Mouse (Mus musculus) liver, postnatal 0 days (tissue): ENCODE results near the gene Echdc3. TPM values are rescaled to one million over a fixed set of nuclear protein-coding genes. Genes with fewer than 3 reads are reported as not detected.

Experiments
- ATAC-seq: fragments of 200-750 bp; cut with Nextera tagmentation; 2 replicates; pipeline ENCODE4 v1.8.0; 2017; ENCODE audit warnings: mild to moderate bottlenecking, moderate library complexity
- DNase-seq: peaks from one replicate; pipeline ENCODE4 v3.0.0-alpha.2; 2016
- H3K27ac ChIP-seq: fragments of 300-500 bp; sonication (generic); 2 replicates; pipeline ENCODE4 v1.5.1; 2014; ENCODE audit warnings: antibody characterized with exemption, moderate library complexity, mild to moderate bottlenecking, low read depth
- H3K27me3 ChIP-seq: fragments of 300-500 bp; sonication (generic); 2 replicates; pipeline ENCODE4 v1.6.1; 2014; ENCODE audit warnings: low read length, control low read depth, mixed read lengths; ENCODE audit not compliant: insufficient read depth
- H3K36me3 ChIP-seq: fragments of 300-500 bp; sonication (generic); replicated peaks from 2 replicates; pipeline ENCODE4 v1.6.1; 2014; ENCODE audit warnings: mild to moderate bottlenecking, control low read depth, low read length, moderate library complexity, mixed read lengths; ENCODE audit not compliant: insufficient read depth
- H3K4me1 ChIP-seq: fragments of 300-500 bp; sonication (generic); 2 replicates; pipeline ENCODE4 v1.6.1; 2014; ENCODE audit warnings: antibody characterized with exemption, mild to moderate bottlenecking, control low read depth; ENCODE audit not compliant: insufficient read depth
- H3K4me2 ChIP-seq: fragments of 300-500 bp; sonication (generic); 2 replicates; pipeline ENCODE4 v1.6.1; 2014; ENCODE audit warnings: low read depth, mild to moderate bottlenecking, low read length, moderate library complexity, mixed read lengths
- H3K4me3 ChIP-seq: fragments of 300-500 bp; sonication (generic); 2 replicates; pipeline ENCODE4 v1.5.1; 2014; ENCODE audit warnings: low read depth, low read length
- H3K9ac ChIP-seq: fragments of 300-500 bp; sonication (generic); replicated peaks from 2 replicates; pipeline ENCODE4 v1.6.1; 2014; ENCODE audit warnings: mild to moderate bottlenecking, moderate library complexity
- H3K9me3 ChIP-seq: fragments of 300-500 bp; sonication (generic); 2 replicates; pipeline ENCODE4 v1.6.1; 2016; ENCODE audit warnings: mild to moderate bottlenecking, control low read depth, low read length, mixed read lengths
- CTCF ChIP-seq: sonication (generic); IDR thresholded peaks from 2 replicates; pipeline ENCODE4 v1.5.1; 2016; ENCODE audit warnings: antibody characterized with exemption, low read depth
- EP300 ChIP-seq: IDR thresholded peaks from 2 replicates; pipeline ENCODE4 v1.6.1; 2016; ENCODE audit warnings: antibody characterized with exemption, low read depth, mild to moderate bottlenecking
- WGBS: fragments of 180-500 bp; shearing (Covaris S2); extraction: QIAGEN DNeasy Blood & Tissue Kit; methylation state at CpG from one replicate; pipeline ENCODE4 v1.1.7; 2014; ENCODE audit not compliant: insufficient replicate concordance; 5-methylcytosine and 5-hydroxymethylcytosine counted together
- polyA plus RNA-seq: library from polyadenylated mRNA; unstranded; fragments of >200 nt; fragmentation: Nextera tagmentation; extraction: Ambion mirVana; gene quantifications from 2 replicates; pipeline ENCODE4 v1.2.1, GENCODE M21; 2015

The Echdc3 gene
- polyA plus RNA-seq, 1 experiment from 2014 or later, result 30.3 TPM

DNA sequence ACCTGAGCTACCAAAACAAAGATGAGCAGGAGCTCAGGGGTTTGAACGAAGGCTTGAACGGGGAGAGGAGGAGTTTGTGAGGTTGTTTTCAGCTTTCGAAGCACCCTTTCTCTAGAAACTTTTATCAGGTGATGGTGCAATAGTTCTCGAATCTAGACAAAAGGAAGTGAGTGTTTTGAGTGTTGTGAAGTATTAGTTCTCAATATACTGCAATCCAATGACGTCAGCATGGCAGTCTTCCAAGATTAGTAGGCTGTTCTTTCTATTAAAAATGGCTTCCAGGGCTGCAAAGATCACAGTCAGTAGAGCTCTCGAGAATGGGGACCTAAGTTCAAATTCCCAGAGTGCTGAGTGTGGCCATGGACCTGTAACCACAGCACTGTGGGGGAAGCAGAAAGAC, 47.1 kb downstream of the Echdc3 start:
- Histone ChIP-seq H3K36me3 (no peaks in the 10 kb centered on the region), H3K27ac (no peak overlapping the region), H3K9me3 (no peaks in the 10 kb centered on the region), H3K4me3 (no peak overlapping the region), H3K4me2 (no peak overlapping the region), H3K9ac (no peak overlapping the region), H3K27me3 (no peaks in the 10 kb centered on the region), H3K4me1 (no peaks in the 10 kb centered on the region; the same call in 1 of the 2 replicates)
- 47% methylated on average over 6 of the region's 6 CpGs for WGBS
- TF ChIP-seq EP300 (no peak), CTCF (no peak)
- DNase-seq (no peak), ATAC-seq (peak; percentile 17)

DNA sequence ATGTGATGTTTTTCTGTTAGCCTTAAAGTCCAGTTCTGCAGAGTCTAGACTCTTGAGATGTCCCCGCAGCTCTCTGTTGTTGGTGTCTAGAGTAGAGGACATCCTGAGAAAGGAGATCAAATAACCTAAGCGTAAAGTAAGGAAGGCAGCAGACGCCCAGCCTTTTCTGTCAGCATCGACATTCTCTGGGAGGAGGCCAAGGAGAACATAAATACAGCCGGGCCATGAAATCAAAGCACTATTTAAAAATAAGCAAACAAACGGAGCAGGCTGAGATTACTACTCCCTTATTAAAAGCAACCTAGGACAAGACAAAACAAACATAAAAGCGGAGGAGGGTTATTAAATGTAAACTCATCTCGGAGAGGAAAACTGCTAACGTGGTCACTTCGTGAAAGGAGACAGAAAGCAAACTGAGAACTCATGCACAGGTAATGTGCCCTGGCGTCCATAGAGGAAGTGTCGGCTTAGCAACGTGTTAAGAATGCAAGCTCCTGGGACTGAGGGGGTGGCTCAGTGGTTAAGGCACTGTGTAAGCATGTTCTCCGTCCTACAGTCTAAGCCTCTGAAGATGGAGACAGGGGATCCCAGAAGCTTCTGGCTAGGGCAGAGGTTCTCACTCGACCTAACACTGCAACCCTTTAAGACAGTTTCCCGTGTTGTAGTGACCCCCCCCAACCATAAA, 48.1 kb downstream of the Echdc3 start:
- Histone ChIP-seq H3K4me2 (no peak overlapping the region), H3K36me3 (no peaks in the 10 kb centered on the region), H3K27ac (no peak overlapping the region), H3K4me3 (no peak overlapping the region), H3K9ac (no peak overlapping the region), H3K4me1 (no peaks in the 10 kb centered on the region; the same call in 1 of the 2 replicates), H3K27me3 (no peaks in the 10 kb centered on the region), H3K9me3 (no peaks in the 10 kb centered on the region)
- 65% methylated on average over 16 of the region's 16 CpGs for WGBS
- DNase-seq, result no peak
- no peak for ATAC-seq
- TF ChIP-seq EP300, result no peak
- no peak for TF ChIP-seq CTCF

GRCm38 (mm10) chr2:6162366-6163040, 50.3 kb downstream of the Echdc3 start:
- no peak overlapping the region for H3K4me2 ChIP-seq
- WGBS, result 33% methylated on average over 6 of the region's 6 CpGs
- DNase-seq (no peak), ATAC-seq (no peak)
- H3K4me1 ChIP-seq, result no peaks in the 10 kb centered on the region; the same call in 1 of the 2 replicates
- no peaks in the 10 kb centered on the region for H3K36me3 ChIP-seq
- no peaks in the 10 kb centered on the region for H3K27me3 ChIP-seq
- no peak for TF ChIP-seq CTCF
- TF ChIP-seq EP300, result no peak
- no peak overlapping the region for H3K9ac ChIP-seq
- no peaks in the 10 kb centered on the region for H3K9me3 ChIP-seq
- no peak overlapping the region for H3K27ac ChIP-seq
- H3K4me3 ChIP-seq, result no peak overlapping the region

- 25% methylated on average over 2 of the region's 2 CpGs for WGBS
- TF ChIP-seq EP300 (peak; percentile 64; the same call in 1 of the 2 replicates), CTCF (no peak)
- Histone ChIP-seq H3K36me3 (no peaks in the 10 kb centered on the region), H3K4me1 (no peaks in the 10 kb centered on the region; the same call in 1 of the 2 replicates), H3K4me2 (no peak overlapping the region), H3K9me3 (no peaks in the 10 kb centered on the region), H3K9ac (no peak overlapping the region), H3K27me3 (no peaks in the 10 kb centered on the region), H3K27ac (no peak overlapping the region), H3K4me3 (no peak overlapping the region)
- DNase-seq, result no peak
- ATAC-seq, result peak; percentile 44; the same call in 1 of the 2 replicates
Measured at GRCm38 (mm10) chr2:6159735-6160134, 53.1 kb downstream of the Echdc3 start.

DNA sequence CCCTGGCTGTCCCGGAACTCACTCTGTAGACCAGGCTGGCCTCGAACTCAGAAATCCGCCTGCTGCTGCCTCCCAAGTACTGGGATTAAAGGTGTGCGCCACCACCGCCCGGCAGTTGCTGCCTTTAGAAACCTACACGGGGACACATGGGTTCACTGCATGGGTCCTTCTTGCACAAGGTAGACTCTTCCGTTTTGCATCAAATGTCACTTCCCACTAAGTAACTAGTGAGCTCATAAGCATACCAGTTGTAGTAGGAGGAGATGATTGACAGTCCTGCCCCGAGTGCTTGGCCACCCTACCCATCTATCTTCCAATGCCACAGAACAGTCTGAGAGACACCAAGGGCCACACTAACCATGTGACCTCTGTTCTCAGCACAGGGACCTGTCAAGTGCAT, 53.6 kb downstream of the Echdc3 start:
- Histone ChIP-seq H3K27ac (no peak overlapping the region), H3K27me3 (no peaks in the 10 kb centered on the region), H3K4me3 (no peak overlapping the region), H3K36me3 (no peaks in the 10 kb centered on the region), H3K9ac (no peak overlapping the region), H3K4me2 (no peak overlapping the region), H3K4me1 (no peaks in the 10 kb centered on the region; the same call in 1 of the 2 replicates), H3K9me3 (no peaks in the 10 kb centered on the region)
- no peak for TF ChIP-seq EP300
- no peak for TF ChIP-seq CTCF
- ATAC-seq (no peak), DNase-seq (no peak)
- 70% methylated on average over 9 of the region's 9 CpGs for WGBS

DNA sequence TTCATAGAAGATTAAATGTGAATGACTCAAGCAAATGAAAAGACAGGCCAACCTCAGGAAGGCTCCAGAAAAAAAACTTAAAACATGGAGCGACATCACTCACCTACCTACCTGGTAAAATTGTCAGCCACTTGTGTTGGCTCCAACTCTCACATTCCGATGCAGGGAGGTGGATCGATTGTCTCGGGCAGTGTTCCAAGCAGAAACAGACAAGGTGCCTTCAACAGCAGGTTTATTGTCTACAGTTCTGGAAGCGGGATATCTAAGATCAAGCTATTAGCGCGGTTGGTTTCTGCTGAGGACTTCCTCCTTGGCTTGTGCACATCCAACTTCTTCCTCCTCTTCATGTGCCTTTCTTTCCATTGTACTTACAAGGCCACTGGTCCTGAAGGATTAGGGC, 55.2 kb downstream of the Echdc3 start:
- ATAC-seq (no peak), DNase-seq (no peak)
- Histone ChIP-seq H3K9me3 (no peaks in the 10 kb centered on the region), H3K4me2 (no peak overlapping the region), H3K27me3 (no peaks in the 10 kb centered on the region), H3K36me3 (no peaks in the 10 kb centered on the region), H3K27ac (no peak overlapping the region), H3K9ac (no peak overlapping the region), H3K4me1 (no peaks in the 10 kb centered on the region), H3K4me3 (no peak overlapping the region)
- no peak for TF ChIP-seq EP300
- no peak for TF ChIP-seq CTCF
- 77% methylated on average over 7 of the region's 7 CpGs for WGBS
